Mouse (Mus musculus): ENCODE measurements around the gene Ube2j2. TPM values are rescaled to one million over a fixed set of nuclear protein-coding genes. Genes with fewer than 3 reads are reported as not detected.

The Ube2j2 gene
- polyA plus RNA-seq, 1 experiment from 2014 or later, result 108 TPM

GRCm38 (mm10) chr4:155970286-155970685 lies 26.7 kb downstream of the Ube2j2 start:
- whole genome bisulfite sequencing, result 82% methylated on average over 5 of the region's 5 CpGs
- no peaks in the 10 kb centered on the region for H3K27me3 ChIP-seq (ENCODE audit: insufficient read depth, low read length)
- ATAC-seq (replicated peaks; ENCODE audit: low FRiP score, low read depth) (no peak), DNase-seq (ENCODE audit: low spot score) (no peak)
- H3K36me3 ChIP-seq (ENCODE audit: insufficient read depth, low read length), result peaks cover 6% of the 10 kb centered on the region; the same call in 1 of the 2 replicates
- H3K4me1 ChIP-seq (replicated peaks; ENCODE audit: insufficient read depth, low read length), result peaks cover 7% of the 10 kb centered on the region; the same call in 1 of the 2 replicates
- no peak overlapping the region for H3K4me3 ChIP-seq (replicated peaks; ENCODE audit: low read depth, low read length)
- TF ChIP-seq CTCF (IDR thresholded peaks at IDR 0.05; ENCODE audit: low read depth), result no peak
- no peak overlapping the region for H3K27ac ChIP-seq
- no peak overlapping the region for H3K4me2 ChIP-seq (ENCODE audit: low read length)
- no peaks in the 10 kb centered on the region for H3K9me3 ChIP-seq (replicated peaks; ENCODE audit: low read length)
- H3K9ac ChIP-seq (ENCODE audit: low read depth, low read length), result no peak overlapping the region

GRCm38 (mm10) chr4:155972651-155973050 lies 29.0 kb downstream of the Ube2j2 start:
- no peak for ATAC-seq (replicated peaks; ENCODE audit: low FRiP score, low read depth)
- no peak for TF ChIP-seq CTCF (IDR thresholded peaks at IDR 0.05; ENCODE audit: low read depth)
- Histone ChIP-seq H3K4me2 (ENCODE audit: low read length) (no peak overlapping the region), H3K27me3 (ENCODE audit: insufficient read depth, low read length) (no peaks in the 10 kb centered on the region), H3K4me1 (replicated peaks; ENCODE audit: insufficient read depth, low read length) (peaks cover 7% of the 10 kb centered on the region; the same call in 1 of the 2 replicates), H3K9ac (ENCODE audit: low read depth, low read length) (no peak overlapping the region), H3K36me3 (ENCODE audit: insufficient read depth, low read length) (no peaks in the 10 kb centered on the region), H3K4me3 (replicated peaks; ENCODE audit: low read depth, low read length) (no peak overlapping the region), H3K9me3 (replicated peaks; ENCODE audit: low read length) (no peaks in the 10 kb centered on the region), H3K27ac (no peak overlapping the region)
- 53% methylated on average over 6 of the region's 6 CpGs for whole genome bisulfite sequencing
- no peak for DNase-seq (ENCODE audit: low spot score)

GRCm38 (mm10) chr4:155973239-155973638 lies 29.6 kb downstream of the Ube2j2 start:
- no peak overlapping the region for H3K4me2 ChIP-seq (ENCODE audit: low read length)
- no peak overlapping the region for H3K27ac ChIP-seq
- WGBS, result 31% methylated on average over 2 of the region's 2 CpGs
- no peaks in the 10 kb centered on the region for H3K36me3 ChIP-seq (ENCODE audit: insufficient read depth, low read length)
- H3K4me1 ChIP-seq (replicated peaks; ENCODE audit: insufficient read depth, low read length), result peaks cover 7% of the 10 kb centered on the region; the same call in 1 of the 2 replicates
- H3K9me3 ChIP-seq (replicated peaks; ENCODE audit: low read length), result no peaks in the 10 kb centered on the region
- no peak overlapping the region for H3K4me3 ChIP-seq (replicated peaks; ENCODE audit: low read depth, low read length)
- ATAC-seq (replicated peaks; ENCODE audit: low FRiP score, low read depth) (peak; percentile 79), DNase-seq (ENCODE audit: low spot score) (peak; percentile 74)
- peak; percentile 48 for TF ChIP-seq CTCF (IDR thresholded peaks at IDR 0.05; ENCODE audit: low read depth)
- H3K27me3 ChIP-seq (ENCODE audit: insufficient read depth, low read length), result no peaks in the 10 kb centered on the region
- 0 out of 2 replicates have a peak overlapping the region, but pooled peaks have one; percentile 13 for H3K9ac ChIP-seq (ENCODE audit: low read depth, low read length)

GRCm38 (mm10) chr4:155981436-155982082 lies 37.9 kb downstream of the Ube2j2 start:
- DNase-seq (ENCODE audit: low spot score) (no peak), ATAC-seq (replicated peaks; ENCODE audit: low FRiP score, low read depth) (no peak)
- H3K9ac ChIP-seq (ENCODE audit: low read depth, low read length), result no peak overlapping the region
- no peak for TF ChIP-seq CTCF (IDR thresholded peaks at IDR 0.05; ENCODE audit: low read depth)
- H3K36me3 ChIP-seq (ENCODE audit: insufficient read depth, low read length), result no peaks in the 10 kb centered on the region
- WGBS, result 73% methylated on average over 12 of the region's 12 CpGs
- H3K9me3 ChIP-seq (replicated peaks; ENCODE audit: low read length), result no peaks in the 10 kb centered on the region
- H3K4me3 ChIP-seq (replicated peaks; ENCODE audit: low read depth, low read length), result no peak overlapping the region
- no peak overlapping the region for H3K4me2 ChIP-seq (ENCODE audit: low read length)
- no peak overlapping the region for H3K27ac ChIP-seq
- no peaks in the 10 kb centered on the region for H3K4me1 ChIP-seq (replicated peaks; ENCODE audit: insufficient read depth, low read length)
- no peaks in the 10 kb centered on the region for H3K27me3 ChIP-seq (ENCODE audit: insufficient read depth, low read length)

- Histone ChIP-seq H3K9me3 (replicated peaks; ENCODE audit: low read length) (no peaks in the 10 kb centered on the region), H3K27me3 (ENCODE audit: insufficient read depth, low read length) (no peaks in the 10 kb centered on the region), H3K27ac (no peak overlapping the region), H3K4me3 (replicated peaks; ENCODE audit: low read depth, low read length) (no peak overlapping the region), H3K4me2 (ENCODE audit: low read length) (no peak overlapping the region), H3K9ac (ENCODE audit: low read depth, low read length) (no peak overlapping the region), H3K36me3 (ENCODE audit: insufficient read depth, low read length) (no peaks in the 10 kb centered on the region), H3K4me1 (replicated peaks; ENCODE audit: insufficient read depth, low read length) (no peaks in the 10 kb centered on the region)
- TF ChIP-seq CTCF (IDR thresholded peaks at IDR 0.05; ENCODE audit: low read depth), result no peak
- ATAC-seq (replicated peaks; ENCODE audit: low FRiP score, low read depth), result no peak
- DNase-seq (ENCODE audit: low spot score), result no peak
- 2% methylated on average over 2 of the region's 2 CpGs for WGBS
Observed at GRCm38 (mm10) chr4:155983788-155984187, 40.2 kb downstream of the Ube2j2 start.

GRCm38 (mm10) chr4:155991211-155991907 lies 47.7 kb downstream of the Ube2j2 start:
- no peak for TF ChIP-seq CTCF (IDR thresholded peaks at IDR 0.05; ENCODE audit: low read depth)
- Histone ChIP-seq H3K4me2 (ENCODE audit: low read length) (peak overlapping the region; percentile 60), H3K4me1 (replicated peaks; ENCODE audit: insufficient read depth, low read length) (peaks cover 13% of the 10 kb centered on the region), H3K27ac (peak overlapping the region; percentile 95), H3K36me3 (ENCODE audit: insufficient read depth, low read length) (no peaks in the 10 kb centered on the region), H3K27me3 (ENCODE audit: insufficient read depth, low read length) (no peaks in the 10 kb centered on the region), H3K9me3 (replicated peaks; ENCODE audit: low read length) (no peaks in the 10 kb centered on the region), H3K4me3 (replicated peaks; ENCODE audit: low read depth, low read length) (peak overlapping the region; percentile 85), H3K9ac (ENCODE audit: low read depth, low read length) (peak overlapping the region; percentile 69)
- no peak for DNase-seq (ENCODE audit: low spot score)
- ATAC-seq (replicated peaks; ENCODE audit: low FRiP score, low read depth), result no peak
- WGBS, result 87% methylated on average over 22 of the region's 22 CpGs

Data from kidney, postnatal 0 days (tissue).